Mouse (Mus musculus): Measurements from ENCODE around the gene Acadl. TPM values are rescaled to one million over a fixed set of nuclear protein-coding genes. Genes with fewer than 3 reads are reported as not detected.

The Acadl gene
- total and polyA plus RNA-seq, 3 experiments: 0.12 to 0.32 TPM; not detected in 1

- Histone ChIP-seq H3K9ac (ENCODE audit: control insufficient read depth, low read depth, low read length, poor library complexity, severe bottlenecking) (no peak overlapping the region), H3K9me3 (replicated peaks; ENCODE audit: insufficient read depth, low read length) (no peaks in the 10 kb centered on the region), H3K79me2 (ENCODE audit: control insufficient read depth, insufficient read depth, low read length, poor library complexity) (no peaks in the 10 kb centered on the region), H3K27me3 (ENCODE audit: control insufficient read depth in 1 of 2, insufficient read depth in 2 of 2, low read length in 2 of 2) (no peaks in the 10 kb centered on the region), H3K36me3 (ENCODE audit: control insufficient read depth in 1 of 2, insufficient read depth in 2 of 2, low read length in 2 of 2) (no peaks in the 10 kb centered on the region), H3K4me1 (ENCODE audit: control insufficient read depth in 1 of 2, insufficient read depth in 2 of 2, low read length in 2 of 2) (no peaks in the 10 kb centered on the region), H3K4me3 (ENCODE audit: control insufficient read depth in 1 of 2, insufficient read depth in 1 of 2, low read depth in 2 of 2, low read length in 2 of 2) (no peak overlapping the region), H3K27ac (ENCODE audit: control insufficient read depth, low read depth, low read length) (no peak overlapping the region)
- no peak for DNase-seq (ENCODE audit: low read depth, low spot score)
- TF ChIP-seq NELFE (IDR thresholded peaks at IDR 0.05; ENCODE audit: low read depth, low read length): no peak
- TF ChIP-seq HCFC1 (IDR thresholded peaks at IDR 0.05; ENCODE audit: low read depth, low read length): no peak
- no peak for TF ChIP-seq KAT2A (conservative IDR thresholded peaks at IDR 0.05; ENCODE audit: low read depth, low read length)
- no peak for TF ChIP-seq CHD1 (IDR thresholded peaks at IDR 0.05; ENCODE audit: low read depth, low read length)
These were observed 2.6 kb upstream of the Acadl start for GRCm38 (mm10) chr1:66865633-66866032.

- H3K27ac ChIP-seq (ENCODE audit: control insufficient read depth, low read depth, low read length): no peak overlapping the region
- H3K9ac ChIP-seq (ENCODE audit: control insufficient read depth, low read depth, low read length, poor library complexity, severe bottlenecking): no peak overlapping the region
- H3K36me3 ChIP-seq (ENCODE audit: control insufficient read depth in 1 of 2, insufficient read depth in 2 of 2, low read length in 2 of 2): no peaks in the 10 kb centered on the region
- DNase-seq (ENCODE audit: low read depth, low spot score): no peak
- no peak overlapping the region for H3K4me3 ChIP-seq (ENCODE audit: control insufficient read depth in 1 of 2, insufficient read depth in 1 of 2, low read depth in 2 of 2, low read length in 2 of 2)
- H3K4me1 ChIP-seq (ENCODE audit: control insufficient read depth in 1 of 2, insufficient read depth in 2 of 2, low read length in 2 of 2): no peaks in the 10 kb centered on the region
- no peaks in the 10 kb centered on the region for H3K9me3 ChIP-seq (replicated peaks; ENCODE audit: insufficient read depth, low read length)
- no peaks in the 10 kb centered on the region for H3K79me2 ChIP-seq (ENCODE audit: control insufficient read depth, insufficient read depth, low read length, poor library complexity)
- no peak for TF ChIP-seq CHD1 (IDR thresholded peaks at IDR 0.05; ENCODE audit: low read depth, low read length)
- no peak for TF ChIP-seq ETS1 (IDR thresholded peaks at IDR 0.05; ENCODE audit: low read depth, low read length)
- no peaks in the 10 kb centered on the region for H3K27me3 ChIP-seq (ENCODE audit: control insufficient read depth in 1 of 2, insufficient read depth in 2 of 2, low read length in 2 of 2)
These were observed 841 bp upstream of the Acadl start for GRCm38 (mm10) chr1:66863741-66864495.

GRCm38 (mm10) chr1:66861764-66862672, 1.1 kb downstream of the Acadl start:
- DNase-seq (ENCODE audit: low read depth, low spot score): no peak
- no peak overlapping the region for H3K27ac ChIP-seq (ENCODE audit: control insufficient read depth, low read depth, low read length)

More at GRCm38 (mm10) chr1:66861764-66862672, 1.1 kb downstream of the Acadl start:
- Histone ChIP-seq H3K4me3 (ENCODE audit: control insufficient read depth in 1 of 2, insufficient read depth in 1 of 2, low read depth in 2 of 2, low read length in 2 of 2) (no peak overlapping the region), H3K9me3 (replicated peaks; ENCODE audit: insufficient read depth, low read length) (no peaks in the 10 kb centered on the region), H3K79me2 (ENCODE audit: control insufficient read depth, insufficient read depth, low read length, poor library complexity) (no peaks in the 10 kb centered on the region), H3K9ac (ENCODE audit: control insufficient read depth, low read depth, low read length, poor library complexity, severe bottlenecking) (no peak overlapping the region), H3K36me3 (ENCODE audit: control insufficient read depth in 1 of 2, insufficient read depth in 2 of 2, low read length in 2 of 2) (no peaks in the 10 kb centered on the region), H3K27me3 (ENCODE audit: control insufficient read depth in 1 of 2, insufficient read depth in 2 of 2, low read length in 2 of 2) (no peaks in the 10 kb centered on the region), H3K4me1 (ENCODE audit: control insufficient read depth in 1 of 2, insufficient read depth in 2 of 2, low read length in 2 of 2) (no peaks in the 10 kb centered on the region)
- TF ChIP-seq RCOR1 (IDR thresholded peaks at IDR 0.05; ENCODE audit: low read depth, low read length) (no peak), MAFK (IDR thresholded peaks at IDR 0.05; ENCODE audit: borderline replicate concordance, low read depth, low read length) (no peak), NRF1 (IDR thresholded peaks at IDR 0.05; ENCODE audit: insufficient read depth, low read depth, low read length, poor library complexity, severe bottlenecking) (no peak), GATA1 (IDR thresholded peaks at IDR 0.05; ENCODE audit: low read depth, low read length) (no peak), E2F4 (IDR thresholded peaks at IDR 0.05; ENCODE audit: borderline replicate concordance, low read depth, low read length) (no peak), KAT2A (conservative IDR thresholded peaks at IDR 0.05; ENCODE audit: low read depth, low read length) (no peak), GABPA (IDR thresholded peaks at IDR 0.05; ENCODE audit: low read depth, low read length) (no peak), MYC (IDR thresholded peaks at IDR 0.05; ENCODE audit: low read depth, low read length) (no peak), JUND (IDR thresholded peaks at IDR 0.05; ENCODE audit: low read depth, low read length) (no peak), BHLHE40 (IDR thresholded peaks at IDR 0.05; ENCODE audit: borderline replicate concordance, low read depth, low read length) (no peak), ZC3H11A (IDR thresholded peaks at IDR 0.05; ENCODE audit: low read depth, low read length) (no peak), CHD2 (IDR thresholded peaks at IDR 0.05; ENCODE audit: low read length) (no peak), USF2 (IDR thresholded peaks at IDR 0.05; ENCODE audit: borderline replicate concordance in 1 of 2, insufficient read depth in 1 of 2, low read depth in 1 of 2, low read length in 2 of 2) (no peak)
